Mouse (Mus musculus) heart, postnatal 0 days (tissue): Measurements from ENCODE around the gene Agtr1a.

ENCODE experiments used
- CTCF ChIP-seq: IDR thresholded peaks from 2 replicates; pipeline ENCODE4 v1.5.1; 2016; ENCODE audit warnings: antibody characterized with exemption, control low read depth, low read depth
- EP300 ChIP-seq: IDR thresholded peaks from 2 replicates; pipeline ENCODE4 v1.6.1; 2016; ENCODE audit warnings: antibody characterized with exemption, low read depth

- TF ChIP-seq EP300 (no peak), CTCF (no peak)
These were observed 18.8 kb downstream of the Agtr1a start for GRCm38 (mm10) chr13:30354991-30355580.
